Mouse (Mus musculus) heart, embryonic 11.5 days (tissue): Measurements from ENCODE around the gene Cdk19. TPM values are rescaled to one million over a fixed set of nuclear protein-coding genes. Genes with fewer than 3 reads are reported as not detected.

Experiments
- ATAC-seq: fragments of 200-750 bp; cut with Nextera tagmentation; replicated peaks from 2 replicates; pipeline ENCODE4 v1.8.0; 2017; ENCODE audit warnings: moderate library complexity; ENCODE audit not compliant: insufficient number of reproducible peaks, low FRiP score, low TSS enrichment
- H3K27ac ChIP-seq: fragments of 300-500 bp; sonication (generic); 2 replicates; pipeline ENCODE4 v1.5.1; 2014; ENCODE audit warnings: mild to moderate bottlenecking, low read depth, low read length
- H3K27me3 ChIP-seq: fragments of 300-500 bp; sonication (generic); 2 replicates; pipeline ENCODE4 v1.6.1; 2014; ENCODE audit warnings: mild to moderate bottlenecking, low read length, mixed read lengths; ENCODE audit not compliant: control insufficient read depth, insufficient read depth
- H3K36me3 ChIP-seq: fragments of 300-500 bp; sonication (generic); 2 replicates; pipeline ENCODE4 v1.6.1; 2014; ENCODE audit warnings: mild to moderate bottlenecking, low read length, moderate library complexity, mixed read lengths; ENCODE audit not compliant: control insufficient read depth, insufficient read depth
- H3K4me1 ChIP-seq: fragments of 300-500 bp; sonication (generic); 2 replicates; pipeline ENCODE4 v1.6.1; 2014; ENCODE audit warnings: low read length; ENCODE audit not compliant: control insufficient read depth, insufficient read depth
- H3K4me2 ChIP-seq: fragments of 300-500 bp; sonication (generic); 2 replicates; pipeline ENCODE4 v1.6.1; 2014; ENCODE audit warnings: mild to moderate bottlenecking, moderate library complexity
- H3K4me3 ChIP-seq: fragments of 300-500 bp; sonication (generic); 2 replicates; pipeline ENCODE4 v1.5.1; 2014; ENCODE audit warnings: low read depth, low read length
- H3K9ac ChIP-seq: fragments of 300-500 bp; sonication (generic); 2 replicates; pipeline ENCODE4 v1.6.1; 2014; ENCODE audit warnings: mild to moderate bottlenecking, low read depth, low read length, moderate library complexity
- H3K9me3 ChIP-seq: fragments of 300-500 bp; sonication (generic); replicated peaks from 2 replicates; pipeline ENCODE4 v1.6.1; 2016; ENCODE audit warnings: low read length; ENCODE audit not compliant: control insufficient read depth
- WGBS: fragments of 180-500 bp; shearing (Covaris S2); extraction: QIAGEN DNeasy Blood & Tissue Kit; methylation state at CpG from one replicate; pipeline ENCODE4 v1.1.7; 2014; ENCODE audit not compliant: insufficient replicate concordance; 5-methylcytosine and 5-hydroxymethylcytosine counted together
- polyA plus RNA-seq: library from polyadenylated mRNA; unstranded; fragments of >200 nt; fragmentation: Nextera tagmentation; extraction: Ambion mirVana; gene quantifications from 2 replicates; pipeline ENCODE4 v1.2.1, GENCODE M21; 2014

Cdk19 gene
- polyA plus RNA-seq, 1 experiment from 2014 or later: 6.4 TPM

DNA sequence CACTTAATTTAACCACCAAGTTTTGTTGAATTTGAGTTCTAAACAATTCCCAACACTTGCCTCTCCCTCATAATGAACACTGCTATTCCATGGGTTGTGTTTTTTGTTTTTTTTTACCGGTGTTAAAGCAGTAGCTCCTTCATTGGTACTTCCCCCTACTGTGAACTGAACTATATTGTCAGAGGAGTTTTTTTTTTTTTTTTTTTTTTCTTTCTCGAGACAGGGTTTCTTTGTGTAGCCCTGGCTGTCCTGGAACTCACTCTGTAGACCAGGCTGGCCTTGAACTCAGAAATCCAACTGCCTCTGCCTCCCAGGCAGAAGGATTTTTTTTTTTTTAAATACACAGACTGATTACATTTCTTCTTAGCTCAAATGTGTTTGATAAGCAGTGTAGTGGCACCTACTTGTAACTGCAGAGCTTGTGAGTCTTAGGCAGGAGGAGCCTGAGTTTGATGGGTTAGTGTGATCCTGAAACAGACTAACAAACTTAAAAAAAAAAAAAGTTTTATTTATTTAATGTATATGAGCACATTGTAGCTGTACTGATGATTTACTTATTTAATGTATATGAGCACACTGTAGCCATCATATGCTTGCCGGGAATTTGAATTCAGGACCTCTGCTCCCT is 7.5 kb downstream of the Cdk19 start:
- Histone ChIP-seq H3K27ac (no peak overlapping the region), H3K27me3 (no peaks in the 10 kb centered on the region), H3K4me2 (no peak overlapping the region), H3K9me3 (no peaks in the 10 kb centered on the region), H3K4me3 (no peak overlapping the region), H3K36me3 (no peaks in the 10 kb centered on the region), H3K9ac (no peak overlapping the region), H3K4me1 (peaks cover 13% of the 10 kb centered on the region)
- 70% methylated on average over 3 of the region's 3 CpGs for WGBS
- ATAC-seq: no peak

DNA sequence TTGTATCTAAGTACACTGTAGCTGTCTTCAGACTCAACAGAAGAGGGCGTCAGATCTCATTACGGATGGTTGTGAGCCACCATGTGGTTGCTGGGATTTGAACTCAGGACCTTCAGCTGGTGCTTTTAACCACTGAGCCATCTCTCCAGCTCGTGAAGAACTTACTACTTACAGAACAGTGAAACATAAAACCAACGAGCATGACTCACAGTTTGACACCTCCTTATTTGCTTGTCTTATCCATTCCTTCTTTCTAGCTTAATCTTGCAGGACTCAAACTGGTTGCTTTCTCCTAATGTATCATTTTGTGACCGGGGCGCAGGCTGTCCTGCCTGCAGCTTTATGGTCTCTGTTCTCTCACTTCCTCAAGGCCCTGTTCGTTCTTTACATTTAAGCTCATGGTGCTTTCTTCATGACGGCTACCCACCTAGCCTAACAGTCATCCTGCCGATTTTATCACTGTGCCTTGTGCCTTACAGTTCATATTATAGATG is 8.1 kb downstream of the Cdk19 start:
- Histone ChIP-seq H3K4me1 (peaks cover 13% of the 10 kb centered on the region), H3K27ac (peak overlapping the region; percentile 92), H3K27me3 (no peaks in the 10 kb centered on the region), H3K9ac (peak overlapping the region; percentile 58), H3K4me3 (peak overlapping the region; percentile 73), H3K9me3 (no peaks in the 10 kb centered on the region), H3K4me2 (peak overlapping the region; percentile 79), H3K36me3 (no peaks in the 10 kb centered on the region)
- 63% methylated on average over 9 of the region's 9 CpGs for WGBS
- no peak for ATAC-seq

DNA sequence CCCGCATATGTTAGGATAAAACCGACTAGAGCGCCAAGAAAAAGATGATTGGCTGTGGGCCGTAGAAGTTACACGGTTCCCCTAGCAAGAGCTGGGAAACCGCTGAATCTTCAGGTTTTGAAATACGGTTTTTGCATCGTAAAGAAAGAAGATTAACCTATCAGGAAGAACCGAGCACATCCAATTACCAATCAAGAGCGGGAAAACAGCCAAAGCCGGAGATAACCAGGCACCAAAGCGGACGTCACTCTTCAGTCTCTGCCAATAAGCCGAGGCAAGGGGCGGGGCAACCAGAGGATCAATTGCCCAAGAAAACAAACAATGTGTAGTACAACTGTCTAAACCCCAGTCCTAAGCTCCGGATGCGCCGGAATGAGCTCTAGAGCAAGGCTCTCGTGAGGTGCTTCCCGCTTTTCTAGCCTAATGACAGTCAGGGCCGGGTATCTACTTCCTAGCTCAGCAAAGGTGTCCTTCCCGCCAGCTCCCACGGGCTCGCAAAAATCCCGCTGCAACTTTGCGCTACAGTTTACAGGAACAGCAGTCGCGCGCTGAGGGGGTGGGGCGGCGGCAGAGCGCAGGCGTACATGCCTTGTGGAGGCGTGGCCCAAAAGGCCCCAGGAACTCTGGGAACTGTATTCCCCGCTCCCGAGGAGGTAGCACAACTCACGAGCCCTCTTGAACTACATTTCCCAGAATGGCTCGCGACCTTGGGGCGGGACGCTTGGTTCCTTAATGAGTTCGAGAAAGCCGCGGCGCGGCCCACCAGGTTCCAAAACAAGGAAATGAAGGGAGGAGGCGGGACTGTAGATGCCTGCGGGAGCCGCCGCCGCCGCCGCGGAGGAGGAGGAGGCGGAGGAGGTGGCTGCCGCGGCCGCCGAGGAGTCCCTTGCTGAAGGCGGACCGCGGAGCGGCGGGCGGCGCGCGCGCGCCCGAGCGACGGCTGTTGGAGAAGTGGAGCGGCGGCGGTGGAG is 9.5 kb downstream of the Cdk19 start:
- H3K4me1 ChIP-seq: peaks cover 13% of the 10 kb centered on the region
- ATAC-seq: peak; percentile 98
- WGBS: under 1% methylated on average over 76 of the region's 76 CpGs

DNA sequence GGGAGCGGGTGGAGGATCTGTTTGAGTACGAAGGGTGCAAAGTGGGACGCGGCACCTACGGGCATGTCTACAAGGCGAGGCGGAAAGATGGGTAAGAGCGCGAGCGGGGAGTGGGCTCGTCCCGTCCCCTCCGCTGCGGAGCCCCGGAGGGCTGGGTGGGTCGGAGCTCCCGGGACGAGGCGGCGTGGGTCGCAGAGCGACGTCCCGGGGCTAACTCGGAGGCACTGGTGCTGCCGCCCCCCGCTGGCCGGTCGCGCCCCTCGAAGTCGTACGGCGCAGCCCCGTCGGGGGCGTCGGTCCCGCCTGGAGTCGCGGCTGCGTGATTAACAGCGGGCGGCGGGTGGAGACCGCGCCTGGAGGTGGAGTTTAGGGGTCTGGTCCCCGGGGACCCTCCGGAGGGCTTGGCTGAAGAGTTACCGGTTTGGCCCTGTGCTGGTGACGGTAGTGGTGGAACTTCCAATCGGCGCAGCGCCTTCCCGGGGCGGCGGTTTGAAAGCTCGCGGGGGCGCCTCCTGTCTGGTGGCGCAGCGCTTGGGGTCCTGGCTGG is 10.3 kb downstream of the Cdk19 start:
- peak; percentile 43 for ATAC-seq
- Histone ChIP-seq H3K27ac (peak overlapping the region; percentile 92), H3K4me1 (peaks cover 13% of the 10 kb centered on the region), H3K9ac (peak overlapping the region; percentile 85), H3K9me3 (no peaks in the 10 kb centered on the region), H3K27me3 (no peaks in the 10 kb centered on the region), H3K4me3 (peak overlapping the region; percentile 73), H3K4me2 (peak overlapping the region; percentile 88), H3K36me3 (no peaks in the 10 kb centered on the region)
- under 1% methylated on average over 61 of the region's 62 CpGs for WGBS

More for the DNA sequence above, 9.5 kb downstream of the Cdk19 start:
- peak overlapping the region; percentile 92 for H3K27ac ChIP-seq
- peak overlapping the region; percentile 73 for H3K4me3 ChIP-seq
- peak overlapping the region; percentile 85 for H3K9ac ChIP-seq
- peak overlapping the region; percentile 88 for H3K4me2 ChIP-seq
- no peaks in the 10 kb centered on the region for H3K9me3 ChIP-seq
- H3K36me3 ChIP-seq: no peaks in the 10 kb centered on the region
- H3K27me3 ChIP-seq: no peaks in the 10 kb centered on the region

DNA sequence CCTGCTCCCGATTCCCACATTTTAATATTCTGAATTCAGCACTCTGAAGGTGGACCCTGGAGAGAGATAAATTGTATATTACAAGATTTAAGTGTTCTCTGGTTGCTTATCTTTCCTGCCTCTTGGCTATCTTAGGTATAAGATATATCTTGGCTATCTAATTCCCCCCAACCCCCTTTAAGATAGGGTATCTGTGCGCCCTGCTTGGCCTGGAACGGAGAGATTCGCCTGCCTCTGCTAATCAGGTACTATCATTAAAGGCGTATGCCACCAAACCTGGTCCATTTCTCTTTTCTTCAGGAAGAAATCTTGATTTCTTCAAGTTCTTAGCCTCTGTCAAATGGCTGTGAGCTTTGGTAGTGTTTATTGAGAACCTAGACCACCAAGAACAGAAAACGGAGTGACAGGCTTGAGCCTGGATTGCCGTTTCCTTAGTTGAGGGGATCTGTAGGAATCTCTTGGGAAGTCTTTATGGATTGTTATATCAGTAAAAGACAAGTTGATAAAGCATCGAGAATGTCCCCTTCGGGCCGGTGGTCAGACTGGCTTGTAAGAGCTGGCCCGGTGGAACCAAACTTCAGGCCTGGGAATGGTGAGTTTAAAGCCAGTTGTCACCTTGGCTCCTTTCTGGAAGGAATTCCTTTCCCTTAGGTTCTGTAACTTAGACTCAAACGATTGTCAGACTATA is 11.0 kb downstream of the Cdk19 start:
- no peak overlapping the region; the same call in 1 of the 2 replicates for H3K27ac ChIP-seq
- peak overlapping the region; percentile 73 for H3K4me3 ChIP-seq
- peak overlapping the region; percentile 88 for H3K4me2 ChIP-seq
- no peaks in the 10 kb centered on the region for H3K9me3 ChIP-seq
- no peaks in the 10 kb centered on the region for H3K36me3 ChIP-seq
- no peak for ATAC-seq
- H3K4me1 ChIP-seq: peaks cover 13% of the 10 kb centered on the region
- peak overlapping the region; percentile 85 for H3K9ac ChIP-seq
- no peaks in the 10 kb centered on the region for H3K27me3 ChIP-seq
- 37% methylated on average over 12 of the region's 12 CpGs for WGBS

DNA sequence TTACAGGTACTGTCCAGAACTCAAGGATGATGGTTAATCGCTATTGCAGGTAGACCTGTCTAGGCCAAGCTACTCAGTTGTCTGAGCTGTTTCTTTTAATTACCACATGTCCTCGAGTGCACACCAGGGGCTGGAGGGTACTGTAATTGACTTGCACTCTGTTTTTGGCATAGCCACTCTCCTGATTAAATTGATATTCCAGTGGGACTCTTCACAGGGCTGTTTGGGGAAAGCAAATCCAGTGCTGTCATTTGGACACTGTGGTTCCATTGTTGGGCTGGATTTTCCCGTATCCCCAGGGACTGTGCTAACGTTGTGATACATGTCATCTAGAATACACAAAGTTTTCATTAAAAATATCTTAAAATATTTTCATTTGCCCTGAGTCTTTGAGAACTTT is 11.8 kb downstream of the Cdk19 start:
- Histone ChIP-seq H3K27ac (no peak overlapping the region), H3K9me3 (no peaks in the 10 kb centered on the region), H3K27me3 (no peaks in the 10 kb centered on the region), H3K4me1 (peaks cover 13% of the 10 kb centered on the region), H3K4me2 (peak overlapping the region; percentile 88; the same call in 1 of the 2 replicates), H3K4me3 (no peak overlapping the region), H3K36me3 (no peaks in the 10 kb centered on the region), H3K9ac (no peak overlapping the region)
- ATAC-seq: no peak
- WGBS: 78% methylated on average over 4 of the region's 4 CpGs

DNA sequence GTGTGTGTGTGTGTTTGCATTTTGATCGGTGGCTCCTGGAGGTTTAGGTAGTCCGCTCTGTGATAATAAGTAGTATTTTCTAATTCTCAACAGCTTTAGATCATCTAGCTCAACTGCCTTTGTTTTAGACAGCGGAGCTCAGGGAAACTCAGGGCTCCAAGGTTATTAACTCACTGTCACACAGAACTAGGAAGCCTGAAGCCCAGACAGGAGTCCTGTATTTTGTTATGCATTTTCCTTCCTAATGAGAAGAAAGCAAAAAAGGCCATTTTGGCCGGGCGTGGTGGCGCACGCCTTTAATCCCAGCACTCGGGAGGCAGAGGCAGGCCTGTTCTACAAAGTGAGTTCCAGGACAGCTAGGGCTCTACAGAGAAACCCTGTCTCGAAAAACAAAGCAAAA is 14.7 kb downstream of the Cdk19 start:
- Histone ChIP-seq H3K27me3 (no peaks in the 10 kb centered on the region), H3K9me3 (no peaks in the 10 kb centered on the region), H3K36me3 (no peaks in the 10 kb centered on the region), H3K4me3 (no peak overlapping the region), H3K4me2 (no peak overlapping the region), H3K27ac (no peak overlapping the region), H3K9ac (no peak overlapping the region), H3K4me1 (peaks cover 8% of the 10 kb centered on the region)
- 85% methylated on average over 9 of the region's 9 CpGs for WGBS
- ATAC-seq: no peak

DNA sequence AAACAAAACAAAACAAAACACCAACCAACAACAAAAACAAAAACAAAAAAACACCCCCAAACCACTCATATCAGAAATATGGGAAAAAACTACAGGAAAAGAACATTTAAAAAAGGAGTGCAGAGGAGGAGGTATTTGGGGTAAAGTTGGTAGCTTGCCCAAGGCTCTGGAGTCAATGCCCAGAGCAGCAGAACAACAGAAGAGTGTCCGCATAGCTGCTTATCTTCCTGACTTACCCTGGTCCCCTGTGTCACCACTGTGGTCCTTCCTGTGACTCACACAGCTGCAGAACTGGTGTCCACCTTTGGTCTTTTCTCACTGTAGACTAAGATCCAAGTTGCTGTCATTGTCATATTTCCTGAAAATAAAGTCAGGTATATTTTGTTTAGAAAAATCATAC is 15.2 kb downstream of the Cdk19 start:
- Histone ChIP-seq H3K27ac (no peak overlapping the region), H3K9ac (no peak overlapping the region), H3K36me3 (no peaks in the 10 kb centered on the region), H3K9me3 (no peaks in the 10 kb centered on the region), H3K27me3 (no peaks in the 10 kb centered on the region), H3K4me1 (peaks cover 8% of the 10 kb centered on the region), H3K4me3 (no peak overlapping the region), H3K4me2 (no peak overlapping the region)
- 46% methylated on average over 1 of the region's 1 CpGs for WGBS
- no peak for ATAC-seq
